Mouse (Mus musculus): ENCODE results near the gene Perp. TPM values are rescaled to one million over a fixed set of nuclear protein-coding genes. Genes with fewer than 3 reads are reported as not detected.

Gene Perp
- polyA plus RNA-seq, 1 experiment from 2014 or later = 11.8 TPM

DNA sequence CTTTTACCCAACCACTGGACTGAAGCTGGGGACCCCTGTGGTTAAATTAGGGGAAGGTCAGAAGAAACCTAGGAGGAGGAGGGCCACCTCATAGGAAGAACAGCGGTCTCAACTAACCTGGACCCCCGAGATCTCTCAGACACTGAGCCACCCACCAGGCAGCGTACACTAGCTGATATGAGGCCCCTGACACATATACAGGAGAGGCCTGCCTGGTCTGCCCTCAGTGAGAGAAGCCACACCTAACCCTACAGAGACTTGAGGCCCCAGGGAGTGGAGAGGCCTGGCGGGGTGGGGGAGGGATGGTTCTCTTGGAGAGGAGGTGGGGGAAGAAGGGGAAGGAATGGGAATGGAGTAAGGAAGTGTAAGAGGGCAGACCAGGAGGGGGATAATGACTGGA is 12.4 kb downstream of the Perp start:
- Histone ChIP-seq H3K9me3 (ENCODE audit: control insufficient read depth, low read length) (no peaks in the 10 kb centered on the region), H3K27me3 (ENCODE audit: control insufficient read depth, insufficient read depth, low read length) (no peaks in the 10 kb centered on the region), H3K27ac (ENCODE audit: low read depth, low read length) (no peak overlapping the region), H3K9ac (ENCODE audit: low read length) (no peak overlapping the region), H3K36me3 (ENCODE audit: control insufficient read depth, insufficient read depth, low read length) (no peaks in the 10 kb centered on the region), H3K4me3 (ENCODE audit: low read depth, low read length) (no peak overlapping the region), H3K4me2 (ENCODE audit: low read depth, low read length, severe bottlenecking) (no peak overlapping the region), H3K4me1 (replicated peaks; ENCODE audit: control insufficient read depth, insufficient read depth, low read length) (no peaks in the 10 kb centered on the region; the same call in 1 of the 2 replicates)
- ATAC-seq (replicated peaks; ENCODE audit: low FRiP score) = no peak
- WGBS = 63% methylated on average over 4 of the region's 4 CpGs
- DNase-seq (ENCODE audit: low spot score) = no peak

DNA sequence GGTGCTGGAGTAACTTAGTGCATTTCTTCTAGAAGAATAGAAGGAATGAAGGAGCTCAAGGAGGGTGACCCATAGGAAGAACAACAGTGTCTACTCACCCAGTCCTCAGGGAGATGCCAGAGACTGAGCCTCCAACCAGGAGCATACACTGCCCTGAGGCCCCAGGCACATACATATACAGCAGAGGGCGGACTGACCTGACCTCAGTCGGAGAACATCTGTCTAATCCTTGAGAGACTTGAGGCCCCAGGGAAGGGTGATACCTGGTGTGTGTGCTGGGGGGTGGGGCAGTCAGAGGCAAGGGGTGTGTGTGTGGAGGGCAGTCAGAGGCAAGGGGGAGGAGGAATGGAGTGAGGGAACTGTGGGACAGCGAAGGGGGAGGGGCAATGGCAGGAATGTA is 14.8 kb downstream of the Perp start:
- no peak for ATAC-seq (replicated peaks; ENCODE audit: low FRiP score)
- 71% methylated on average over 3 of the region's 3 CpGs for WGBS

DNA sequence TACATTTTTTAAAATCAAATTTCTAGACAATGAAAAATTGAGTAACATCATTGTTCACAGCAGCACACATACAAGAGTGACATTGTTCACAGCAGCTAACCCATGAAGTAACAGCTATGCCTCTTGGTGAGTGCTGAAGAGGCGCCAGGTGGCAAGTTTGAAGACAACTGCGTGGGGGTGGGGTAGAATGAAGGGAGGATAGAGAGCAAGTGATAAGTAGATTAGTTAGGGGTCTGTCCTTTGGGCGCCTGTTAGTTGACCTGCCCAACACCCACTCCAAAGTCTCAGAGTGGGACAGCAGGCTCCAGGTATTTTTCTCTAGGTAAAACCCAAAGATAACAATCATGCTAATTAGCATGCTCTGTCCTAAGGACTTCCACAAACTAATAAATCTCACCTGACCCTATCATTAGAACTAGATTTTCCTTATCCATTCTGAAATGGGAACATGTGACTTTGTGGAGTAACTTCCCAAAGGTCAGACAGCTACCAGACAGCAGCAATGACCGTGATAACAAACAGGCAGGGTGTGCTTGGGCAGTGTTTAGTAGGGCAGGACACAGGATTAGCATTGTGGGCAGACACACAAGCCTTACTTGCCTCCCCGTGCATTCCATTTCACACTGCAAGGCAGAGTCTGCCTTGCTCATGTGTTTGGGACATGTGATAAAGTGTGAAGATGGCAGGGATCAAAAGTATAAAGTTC is 15.5 kb downstream of the Perp start:
- H3K9me3 ChIP-seq (ENCODE audit: control insufficient read depth, low read length) = no peaks in the 10 kb centered on the region
- H3K4me2 ChIP-seq (ENCODE audit: low read depth, low read length, severe bottlenecking) = no peak overlapping the region
- no peak overlapping the region for H3K4me3 ChIP-seq (ENCODE audit: low read depth, low read length)
- H3K4me1 ChIP-seq (replicated peaks; ENCODE audit: control insufficient read depth, insufficient read depth, low read length) = no peaks in the 10 kb centered on the region; the same call in 1 of the 2 replicates
- no peaks in the 10 kb centered on the region for H3K27me3 ChIP-seq (ENCODE audit: control insufficient read depth, insufficient read depth, low read length)
- H3K36me3 ChIP-seq (ENCODE audit: control insufficient read depth, insufficient read depth, low read length) = no peaks in the 10 kb centered on the region
- ATAC-seq (replicated peaks; ENCODE audit: low FRiP score) = no peak
- no peak for DNase-seq (ENCODE audit: low spot score)
- 65% methylated on average over 5 of the region's 5 CpGs for WGBS
- no peak overlapping the region for H3K27ac ChIP-seq (ENCODE audit: low read depth, low read length)
- H3K9ac ChIP-seq (ENCODE audit: low read length) = no peak overlapping the region

More for the DNA sequence above, 14.8 kb downstream of the Perp start:
- no peak overlapping the region for H3K27ac ChIP-seq (ENCODE audit: low read depth, low read length)
- no peak overlapping the region for H3K4me2 ChIP-seq (ENCODE audit: low read depth, low read length, severe bottlenecking)
- H3K4me3 ChIP-seq (ENCODE audit: low read depth, low read length) = no peak overlapping the region
- no peaks in the 10 kb centered on the region for H3K36me3 ChIP-seq (ENCODE audit: control insufficient read depth, insufficient read depth, low read length)
- no peaks in the 10 kb centered on the region; the same call in 1 of the 2 replicates for H3K4me1 ChIP-seq (replicated peaks; ENCODE audit: control insufficient read depth, insufficient read depth, low read length)
- H3K9ac ChIP-seq (ENCODE audit: low read length) = no peak overlapping the region
- no peaks in the 10 kb centered on the region for H3K9me3 ChIP-seq (ENCODE audit: control insufficient read depth, low read length)
- no peak for DNase-seq (ENCODE audit: low spot score)
- no peaks in the 10 kb centered on the region for H3K27me3 ChIP-seq (ENCODE audit: control insufficient read depth, insufficient read depth, low read length)

DNA sequence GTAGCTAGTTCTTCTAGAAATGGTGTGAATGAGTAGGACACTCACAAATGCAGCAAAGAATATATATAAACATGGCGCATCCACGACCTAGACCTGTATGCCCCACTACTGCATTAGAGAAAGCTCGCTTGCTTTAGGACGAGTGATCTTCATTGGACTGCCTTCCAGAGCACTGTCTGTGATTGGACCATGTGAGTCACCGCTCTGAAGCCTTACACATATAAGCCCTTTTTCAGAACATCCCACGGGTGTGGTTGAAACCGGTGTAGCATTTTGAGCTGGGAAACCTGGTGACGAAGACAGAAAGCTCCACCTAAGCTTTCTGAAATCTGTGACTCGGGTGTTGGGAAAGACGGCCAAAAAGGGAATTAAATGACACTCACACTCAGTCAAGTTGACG is 16.0 kb downstream of the Perp start:
- 88% methylated on average over 11 of the region's 11 CpGs for WGBS
- no peak overlapping the region for H3K27ac ChIP-seq (ENCODE audit: low read depth, low read length)

DNA sequence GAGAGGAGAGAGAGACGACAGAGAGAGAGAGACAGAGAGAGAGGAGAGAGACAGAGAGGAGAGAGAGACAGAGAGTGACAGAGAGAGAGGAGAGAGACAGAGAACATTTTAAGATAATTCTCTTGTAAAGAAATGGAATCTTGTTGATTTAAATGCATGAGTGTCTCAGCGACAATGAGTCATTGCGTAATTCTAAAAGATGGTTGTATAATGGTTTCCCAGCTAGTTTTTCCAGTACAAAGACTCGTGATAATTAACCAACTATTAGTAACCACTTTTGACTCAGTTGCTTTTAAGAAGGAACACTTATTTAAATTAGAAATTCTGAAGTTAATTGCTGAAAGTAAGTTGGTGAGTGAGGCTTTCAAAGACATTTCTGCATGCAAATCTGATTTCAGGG is 16.6 kb downstream of the Perp start:
- no peak overlapping the region for H3K4me3 ChIP-seq (ENCODE audit: low read depth, low read length)
- H3K9ac ChIP-seq (ENCODE audit: low read length) = no peak overlapping the region
- DNase-seq (ENCODE audit: low spot score) (no peak), ATAC-seq (replicated peaks; ENCODE audit: low FRiP score) (no peak)
- no peaks in the 10 kb centered on the region for H3K27me3 ChIP-seq (ENCODE audit: control insufficient read depth, insufficient read depth, low read length)
- no peaks in the 10 kb centered on the region; the same call in 1 of the 2 replicates for H3K4me1 ChIP-seq (replicated peaks; ENCODE audit: control insufficient read depth, insufficient read depth, low read length)
- H3K4me2 ChIP-seq (ENCODE audit: low read depth, low read length, severe bottlenecking) = no peak overlapping the region
- WGBS = 83% methylated on average over 4 of the region's 4 CpGs
- H3K9me3 ChIP-seq (ENCODE audit: control insufficient read depth, low read length) = no peaks in the 10 kb centered on the region
- no peaks in the 10 kb centered on the region for H3K36me3 ChIP-seq (ENCODE audit: control insufficient read depth, insufficient read depth, low read length)
- no peak overlapping the region for H3K27ac ChIP-seq (ENCODE audit: low read depth, low read length)

More for the DNA sequence above, 16.0 kb downstream of the Perp start:
- no peak for ATAC-seq (replicated peaks; ENCODE audit: low FRiP score)
- no peaks in the 10 kb centered on the region; the same call in 1 of the 2 replicates for H3K4me1 ChIP-seq (replicated peaks; ENCODE audit: control insufficient read depth, insufficient read depth, low read length)
- H3K27me3 ChIP-seq (ENCODE audit: control insufficient read depth, insufficient read depth, low read length) = no peaks in the 10 kb centered on the region
- no peaks in the 10 kb centered on the region for H3K9me3 ChIP-seq (ENCODE audit: control insufficient read depth, low read length)
- H3K36me3 ChIP-seq (ENCODE audit: control insufficient read depth, insufficient read depth, low read length) = no peaks in the 10 kb centered on the region
- no peak for DNase-seq (ENCODE audit: low spot score)
- H3K4me2 ChIP-seq (ENCODE audit: low read depth, low read length, severe bottlenecking) = no peak overlapping the region
- no peak overlapping the region for H3K9ac ChIP-seq (ENCODE audit: low read length)
- no peak overlapping the region for H3K4me3 ChIP-seq (ENCODE audit: low read depth, low read length)

DNA sequence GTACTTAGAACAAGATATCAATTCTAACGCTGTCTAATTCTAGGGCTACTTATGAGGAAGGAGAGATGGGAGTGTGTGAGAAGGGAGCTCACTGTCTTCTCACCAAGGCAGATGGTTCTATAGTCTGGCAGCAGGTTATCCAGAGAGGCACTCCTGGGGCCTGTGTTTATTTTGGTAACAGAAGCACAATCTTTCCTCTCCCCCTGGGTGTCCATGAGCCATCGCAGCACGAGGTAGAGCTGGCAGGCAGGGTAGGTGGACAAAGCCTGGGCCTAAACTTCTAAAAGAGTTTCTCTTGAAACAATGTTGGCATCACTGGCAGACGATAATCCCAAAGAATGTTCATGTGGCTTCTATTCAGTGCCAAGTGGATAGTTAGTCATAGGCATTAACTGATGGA is 18.5 kb downstream of the Perp start:
- Histone ChIP-seq H3K4me2 (ENCODE audit: low read depth, low read length, severe bottlenecking) (no peak overlapping the region), H3K4me3 (ENCODE audit: low read depth, low read length) (no peak overlapping the region), H3K9me3 (ENCODE audit: control insufficient read depth, low read length) (no peaks in the 10 kb centered on the region), H3K27ac (ENCODE audit: low read depth, low read length) (no peak overlapping the region), H3K4me1 (replicated peaks; ENCODE audit: control insufficient read depth, insufficient read depth, low read length) (no peaks in the 10 kb centered on the region; the same call in 1 of the 2 replicates), H3K36me3 (ENCODE audit: control insufficient read depth, insufficient read depth, low read length) (no peaks in the 10 kb centered on the region), H3K9ac (ENCODE audit: low read length) (no peak overlapping the region), H3K27me3 (ENCODE audit: control insufficient read depth, insufficient read depth, low read length) (no peaks in the 10 kb centered on the region)
- DNase-seq (ENCODE audit: low spot score) (no peak), ATAC-seq (replicated peaks; ENCODE audit: low FRiP score) (no peak)
- 80% methylated on average over 4 of the region's 4 CpGs for WGBS

DNA sequence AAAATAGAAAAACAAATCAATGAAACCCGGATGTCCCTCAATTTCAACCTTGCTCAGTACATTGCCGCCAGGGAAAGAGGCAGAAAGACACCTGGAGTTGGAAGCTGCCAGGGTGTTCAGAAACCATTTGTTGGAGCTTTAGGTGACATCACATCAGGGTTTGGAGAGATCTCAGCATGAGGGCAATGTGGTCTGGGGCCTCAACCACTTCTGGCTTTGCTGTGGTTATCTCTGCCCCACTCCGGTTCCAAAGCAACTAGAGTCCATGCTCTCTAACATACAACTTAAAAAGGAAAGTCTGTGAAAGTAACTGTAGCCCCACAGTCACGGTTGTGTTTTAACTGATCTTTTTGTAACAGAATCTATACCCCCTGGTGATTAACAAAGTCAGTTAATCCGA is 19.9 kb downstream of the Perp start:
- ATAC-seq (replicated peaks; ENCODE audit: low FRiP score) = no peak
- DNase-seq (ENCODE audit: low spot score) = no peak
- H3K36me3 ChIP-seq (ENCODE audit: control insufficient read depth, insufficient read depth, low read length) = no peaks in the 10 kb centered on the region
- no peak overlapping the region for H3K4me3 ChIP-seq (ENCODE audit: low read depth, low read length)
- no peak overlapping the region for H3K27ac ChIP-seq (ENCODE audit: low read depth, low read length)
- no peaks in the 10 kb centered on the region; the same call in 1 of the 2 replicates for H3K4me1 ChIP-seq (replicated peaks; ENCODE audit: control insufficient read depth, insufficient read depth, low read length)
- no peak overlapping the region for H3K4me2 ChIP-seq (ENCODE audit: low read depth, low read length, severe bottlenecking)
- no peak overlapping the region for H3K9ac ChIP-seq (ENCODE audit: low read length)
- 52% methylated on average over 5 of the region's 5 CpGs for WGBS
- no peaks in the 10 kb centered on the region for H3K9me3 ChIP-seq (ENCODE audit: control insufficient read depth, low read length)
- H3K27me3 ChIP-seq (ENCODE audit: control insufficient read depth, insufficient read depth, low read length) = no peaks in the 10 kb centered on the region

DNA sequence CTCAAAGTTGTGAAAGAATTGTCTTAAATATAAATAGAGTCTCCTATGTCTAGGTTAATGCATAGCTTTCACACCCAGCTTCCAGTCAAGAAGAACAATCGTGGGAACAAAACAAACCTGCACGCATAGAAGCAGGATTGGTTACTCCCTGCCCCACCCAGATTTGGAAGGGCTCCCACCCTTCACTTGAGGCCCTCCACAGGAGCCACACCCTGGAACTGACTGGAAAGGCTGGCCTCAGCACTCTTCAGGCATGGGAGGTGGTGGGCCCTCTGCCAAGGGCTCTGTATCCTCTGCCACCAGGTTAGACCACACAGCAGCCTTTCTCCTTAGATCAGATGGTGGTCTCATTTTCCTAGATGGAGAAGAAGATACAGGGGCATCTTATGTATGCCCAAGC is 26.2 kb downstream of the Perp start:
- 89% methylated on average over 2 of the region's 2 CpGs for WGBS
- no peaks in the 10 kb centered on the region for H3K27me3 ChIP-seq (ENCODE audit: control insufficient read depth, insufficient read depth, low read length)
- H3K27ac ChIP-seq (ENCODE audit: low read depth, low read length) = no peak overlapping the region
- no peak overlapping the region for H3K4me3 ChIP-seq (ENCODE audit: low read depth, low read length)
- no peak overlapping the region for H3K9ac ChIP-seq (ENCODE audit: low read length)
- no peaks in the 10 kb centered on the region for H3K4me1 ChIP-seq (replicated peaks; ENCODE audit: control insufficient read depth, insufficient read depth, low read length)
- H3K9me3 ChIP-seq (ENCODE audit: control insufficient read depth, low read length) = no peaks in the 10 kb centered on the region
- no peak overlapping the region for H3K4me2 ChIP-seq (ENCODE audit: low read depth, low read length, severe bottlenecking)
- H3K36me3 ChIP-seq (ENCODE audit: control insufficient read depth, insufficient read depth, low read length) = no peaks in the 10 kb centered on the region
- no peak for ATAC-seq (replicated peaks; ENCODE audit: low FRiP score)
- no peak for DNase-seq (ENCODE audit: low spot score)

DNA sequence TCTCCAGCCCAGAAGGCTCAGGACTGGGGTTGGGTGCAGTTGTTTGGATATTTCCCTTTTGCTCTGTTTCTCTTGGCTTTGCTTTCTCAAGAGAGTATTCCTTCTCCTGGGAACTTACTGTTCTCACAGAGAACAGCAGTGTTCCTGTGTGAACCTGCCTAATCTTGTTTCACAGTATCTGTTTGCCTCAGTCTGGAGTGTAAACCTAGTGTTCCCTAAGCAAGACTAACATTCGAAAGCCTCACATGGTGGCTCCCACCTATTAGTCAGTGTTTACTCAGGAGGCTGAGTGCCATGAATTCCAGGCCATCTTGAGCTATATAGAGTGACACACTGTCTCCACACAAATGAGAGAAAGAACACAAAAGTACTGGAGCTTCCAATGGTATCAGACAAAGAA is 31.4 kb downstream of the Perp start:
- no peak overlapping the region for H3K4me3 ChIP-seq (ENCODE audit: low read depth, low read length)
- WGBS = 71% methylated on average over 1 of the region's 1 CpGs
- no peak overlapping the region for H3K4me2 ChIP-seq (ENCODE audit: low read depth, low read length, severe bottlenecking)
- H3K4me1 ChIP-seq (replicated peaks; ENCODE audit: control insufficient read depth, insufficient read depth, low read length) = no peaks in the 10 kb centered on the region
- no peaks in the 10 kb centered on the region for H3K9me3 ChIP-seq (ENCODE audit: control insufficient read depth, low read length)
- H3K9ac ChIP-seq (ENCODE audit: low read length) = no peak overlapping the region
- no peak for DNase-seq (ENCODE audit: low spot score)
- no peaks in the 10 kb centered on the region for H3K27me3 ChIP-seq (ENCODE audit: control insufficient read depth, insufficient read depth, low read length)
- H3K27ac ChIP-seq (ENCODE audit: low read depth, low read length) = no peak overlapping the region
- ATAC-seq (replicated peaks; ENCODE audit: low FRiP score) = no peak
- H3K36me3 ChIP-seq (ENCODE audit: control insufficient read depth, insufficient read depth, low read length) = no peaks in the 10 kb centered on the region

Measured in forebrain, embryonic 11.5 days (tissue).